Mouse (Mus musculus) neural tube, embryonic 11.5 days (tissue): ENCODE results near the gene Ythdf2. TPM values are rescaled to one million over a fixed set of nuclear protein-coding genes. Genes with fewer than 3 reads are reported as not detected.

ENCODE experiments used
- ATAC-seq: fragments of 200-750 bp; cut with Nextera tagmentation; 2 replicates; pipeline ENCODE4 v1.8.0; 2017; ENCODE audit warnings: moderate number of reproducible peaks, mild to moderate bottlenecking, moderate TSS enrichment, moderate library complexity; ENCODE audit not compliant: insufficient read depth, low FRiP score, low TSS enrichment
- DNase-seq: peaks from one replicate; pipeline ENCODE4 v3.0.0-alpha.2; 2015; ENCODE audit warnings: low spot score
- H3K27ac ChIP-seq: fragments of 300-500 bp; sonication (generic); 2 replicates; pipeline ENCODE4 v1.5.1; 2014; ENCODE audit warnings: low read depth, mild to moderate bottlenecking, low read length
- H3K27me3 ChIP-seq: fragments of 300-500 bp; sonication (generic); 2 replicates; pipeline ENCODE4 v1.6.1; 2014; ENCODE audit warnings: mild to moderate bottlenecking, low read length, mixed read lengths; ENCODE audit not compliant: control insufficient read depth, insufficient read depth
- H3K36me3 ChIP-seq: fragments of 300-500 bp; sonication (generic); 2 replicates; pipeline ENCODE4 v1.6.1; 2014; ENCODE audit warnings: mild to moderate bottlenecking, low read length, moderate library complexity, mixed read lengths; ENCODE audit not compliant: control insufficient read depth, insufficient read depth
- H3K4me1 ChIP-seq: fragments of 300-500 bp; sonication (generic); 2 replicates; pipeline ENCODE4 v1.6.1; 2014; ENCODE audit warnings: low read length, mixed read lengths; ENCODE audit not compliant: control insufficient read depth, insufficient read depth
- H3K4me2 ChIP-seq: fragments of 300-500 bp; sonication (generic); 2 replicates; pipeline ENCODE4 v1.6.1; 2014; ENCODE audit warnings: low read depth, mild to moderate bottlenecking, moderate library complexity
- H3K4me3 ChIP-seq: fragments of 300-500 bp; sonication (generic); 2 replicates; pipeline ENCODE4 v1.5.1; 2014; ENCODE audit warnings: low read depth, low read length
- H3K9ac ChIP-seq: fragments of 300-500 bp; sonication (generic); 2 replicates; pipeline ENCODE4 v1.6.1; 2014; ENCODE audit warnings: mild to moderate bottlenecking, low read length
- H3K9me3 ChIP-seq: fragments of 300-500 bp; sonication (generic); 2 replicates; pipeline ENCODE4 v1.6.1; 2016; ENCODE audit warnings: low read length; ENCODE audit not compliant: control insufficient read depth
- WGBS: fragments of 180-500 bp; shearing (Covaris S2); extraction: QIAGEN DNeasy Blood & Tissue Kit; methylation state at CpG from one replicate; pipeline ENCODE4 v1.1.7; 2014; 5-methylcytosine and 5-hydroxymethylcytosine counted together
- microRNA-seq: library from miRNA; unstranded; fragments of <30 nt; microRNA quantifications from one replicate; pipeline ENCODE4, GENCODE M21; 2016
- polyA plus RNA-seq: library from polyadenylated mRNA; unstranded; fragments of >200 nt; fragmentation: Nextera tagmentation; extraction: Ambion mirVana; gene quantifications from 2 replicates; pipeline ENCODE4 v1.2.1, GENCODE M21; 2014

Ythdf2 gene
- polyA plus RNA-seq, 1 experiment from 2014 or later = 159 TPM

GRCm38 (mm10) chr4:132151673-132152072, 60.4 kb downstream of the Ythdf2 start:
- ATAC-seq (no peak), DNase-seq (no peak)
- Histone ChIP-seq H3K36me3 (no peaks in the 10 kb centered on the region), H3K4me1 (no peaks in the 10 kb centered on the region), H3K27ac (no peak overlapping the region), H3K9ac (no peak overlapping the region), H3K9me3 (no peaks in the 10 kb centered on the region), H3K4me3 (no peak overlapping the region), H3K27me3 (no peaks in the 10 kb centered on the region), H3K4me2 (no peak overlapping the region)
- 72% methylated on average over 1 of the region's 1 CpGs for WGBS

GRCm38 (mm10) chr4:132146201-132146600, 65.9 kb downstream of the Ythdf2 start:
- H3K27me3 ChIP-seq = peaks cover 30% of the 10 kb centered on the region
- 72% methylated on average over 5 of the region's 5 CpGs for WGBS

DNA sequence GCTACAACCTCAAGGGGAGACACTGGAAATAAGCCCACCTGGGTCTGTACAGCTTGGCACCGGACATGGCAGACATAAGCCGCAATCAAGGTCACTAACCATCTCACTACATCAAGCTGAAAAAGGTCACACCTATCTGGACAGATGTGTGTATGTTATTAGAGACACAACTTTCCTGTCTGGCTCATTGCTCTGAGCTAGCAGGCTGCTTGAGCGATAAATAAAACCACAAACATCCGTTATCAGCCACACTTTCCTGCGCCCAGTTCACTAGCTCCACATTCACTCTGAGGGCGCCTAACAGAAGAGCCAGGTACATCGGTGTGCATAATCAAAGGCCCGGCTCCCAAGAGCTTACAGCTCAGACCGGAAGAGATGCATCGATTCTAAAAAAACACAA, 67.0 kb downstream of the Ythdf2 start:
- Histone ChIP-seq H3K9ac (no peak overlapping the region), H3K36me3 (no peaks in the 10 kb centered on the region), H3K9me3 (no peaks in the 10 kb centered on the region), H3K4me1 (no peaks in the 10 kb centered on the region), H3K27ac (no peak overlapping the region), H3K4me2 (no peak overlapping the region), H3K4me3 (no peak overlapping the region), H3K27me3 (peaks cover 30% of the 10 kb centered on the region)
- DNase-seq (no peak), ATAC-seq (no peak)
- 48% methylated on average over 10 of the region's 10 CpGs for WGBS

More at GRCm38 (mm10) chr4:132146201-132146600, 65.9 kb downstream of the Ythdf2 start:
- no peak overlapping the region for H3K4me2 ChIP-seq
- no peaks in the 10 kb centered on the region for H3K36me3 ChIP-seq
- DNase-seq = no peak
- no peak overlapping the region for H3K4me3 ChIP-seq
- H3K4me1 ChIP-seq = no peaks in the 10 kb centered on the region
- H3K9me3 ChIP-seq = no peaks in the 10 kb centered on the region
- no peak overlapping the region for H3K9ac ChIP-seq
- no peak overlapping the region for H3K27ac ChIP-seq
- no peak for ATAC-seq

DNA sequence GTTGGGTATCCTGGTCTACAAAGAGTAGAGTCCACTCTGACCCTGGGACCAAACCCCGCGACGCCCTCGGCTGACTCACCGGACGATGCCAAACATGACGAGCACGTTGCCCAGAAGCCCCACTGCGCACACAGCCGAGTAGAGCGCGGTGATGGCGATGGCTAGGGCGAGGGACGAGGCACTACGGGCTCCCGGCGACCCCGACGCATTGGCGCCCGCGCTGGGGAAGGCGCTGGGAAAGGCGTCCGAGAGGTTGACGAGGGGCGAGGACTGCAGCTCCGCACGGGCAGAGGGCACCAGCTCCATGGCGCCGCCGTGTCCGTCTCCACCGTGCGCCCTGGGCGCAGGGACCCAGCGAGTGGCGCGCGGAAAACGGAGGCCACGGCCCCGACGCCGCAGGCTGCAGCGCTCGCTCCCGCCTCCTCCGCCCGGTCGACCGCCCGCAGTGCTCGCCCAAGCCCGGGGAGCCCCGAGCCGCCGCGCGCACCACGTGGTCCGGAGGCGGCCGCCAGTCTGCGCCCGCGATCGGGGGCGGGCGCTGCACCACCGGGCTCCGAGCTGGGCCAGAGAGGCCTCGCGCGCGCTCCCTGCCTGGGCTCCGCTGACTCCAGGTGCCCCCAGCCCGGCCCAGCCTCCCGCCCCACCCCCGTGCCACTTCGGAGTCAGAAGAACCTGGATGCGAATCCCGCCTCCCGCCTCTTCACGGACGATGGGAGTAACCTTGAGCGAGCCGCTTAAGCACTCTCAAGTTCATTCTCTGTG, 67.8 kb downstream of the Ythdf2 start, which contains the start of gene Oprd1:
Gene Oprd1 (minus strand): TSS at position 407 of the 762 bp plus-strand sequence.
- Histone ChIP-seq H3K4me1 (no peaks in the 10 kb centered on the region), H3K4me3 (peak within 1 kb of the TSS; percentile 40), H3K27me3 (peaks cover 30% of the 10 kb centered on the region), H3K9ac (no peak within 1 kb of the TSS), H3K36me3 (no peaks in the 10 kb centered on the region), H3K27ac (no peak within 1 kb of the TSS), H3K4me2 (peak within 1 kb of the TSS; percentile 65), H3K9me3 (no peaks in the 10 kb centered on the region)
- WGBS = under 1% methylated on average over 52 of the region's 89 CpGs
- DNase-seq (peak; percentile 41), ATAC-seq (no peak)

GRCm38 (mm10) chr4:132138640-132139039, 73.5 kb downstream of the Ythdf2 start:
- Histone ChIP-seq H3K4me3 (no peak overlapping the region), H3K36me3 (no peaks in the 10 kb centered on the region), H3K27ac (no peak overlapping the region), H3K9ac (no peak overlapping the region), H3K4me2 (no peak overlapping the region), H3K27me3 (peaks cover 10% of the 10 kb centered on the region), H3K4me1 (no peaks in the 10 kb centered on the region), H3K9me3 (no peaks in the 10 kb centered on the region)
- ATAC-seq (no peak), DNase-seq (no peak)
- WGBS = 83% methylated on average over 2 of the region's 2 CpGs

- DNase-seq (no peak), ATAC-seq (no peak)
- Histone ChIP-seq H3K4me3 (no peak overlapping the region), H3K27ac (no peak overlapping the region), H3K4me2 (no peak overlapping the region), H3K9ac (no peak overlapping the region), H3K27me3 (no peaks in the 10 kb centered on the region), H3K4me1 (no peaks in the 10 kb centered on the region), H3K9me3 (no peaks in the 10 kb centered on the region), H3K36me3 (no peaks in the 10 kb centered on the region)
- 78% methylated on average over 7 of the region's 7 CpGs for WGBS
Observed at GRCm38 (mm10) chr4:132137013-132137412, 75.1 kb downstream of the Ythdf2 start.

Small RNA genes lying within 50 kb of the gene (microRNA-seq; reads per million reads assigned to microRNA genes)
- not detected for gene Gm22033

Other genes with a start within 250 kb of the Ythdf2 start
- not detected in 2 replicates for gene Gm10300, start 137.6 kb downstream of the Ythdf2 start, polyA plus RNA-seq
- 200 and 203 TPM in 2 replicates for gene Epb41, start 137.0 kb downstream of the Ythdf2 start, polyA plus RNA-seq
- 0.05 and 0.08 TPM in 2 replicates for gene Oprd1, start 67.8 kb downstream of the Ythdf2 start, polyA plus RNA-seq
- gene Gmeb1, start 49.3 kb upstream of the Ythdf2 start, polyA plus RNA-seq = 36.9 and 41.6 TPM in 2 replicates
- gene Taf12, start 62.1 kb upstream of the Ythdf2 start, polyA plus RNA-seq = 59.7 and 59.8 TPM in 2 replicates
- gene Rab42, start 91.1 kb upstream of the Ythdf2 start, polyA plus RNA-seq = 0.74 and 0.78 TPM in 2 replicates
- gene Trnau1ap, start 117.2 kb upstream of the Ythdf2 start, polyA plus RNA-seq = 79.3 and 82.9 TPM in 2 replicates
- gene Rcc1, start 141.3 kb upstream of the Ythdf2 start, polyA plus RNA-seq = 68.2 and 70.8 TPM in 2 replicates
- 24.7 and 26.9 TPM in 2 replicates for gene Phactr4, start 210.2 kb upstream of the Ythdf2 start, polyA plus RNA-seq